Mouse (Mus musculus) hindbrain, embryonic 13.5 days (tissue): ENCODE measurements at regions not wholly inside any gene's neighbourhood (a gene's known extent, or its start where the extent isn't known, plus 50 kb on each side); places are given as distances from the start of the nearest gene placed in this dataset.

ENCODE experiments used
- ATAC-seq: fragments of 200-750 bp; cut with Nextera tagmentation; 2 replicates; pipeline ENCODE4 v1.8.0; 2017; ENCODE audit warnings: moderate TSS enrichment; ENCODE audit not compliant: low FRiP score
- H3K27ac ChIP-seq: fragments of 300-500 bp; sonication (generic); 2 replicates; pipeline ENCODE4 v1.5.1; 2015; ENCODE audit warnings: inconsistent platforms, mild to moderate bottlenecking, moderate library complexity
- H3K27me3 ChIP-seq: fragments of 300-500 bp; sonication (generic); 2 replicates; pipeline ENCODE4 v1.6.1; 2015; ENCODE audit warnings: mild to moderate bottlenecking, inconsistent platforms
- H3K36me3 ChIP-seq: fragments of 300-500 bp; sonication (generic); 2 replicates; pipeline ENCODE4 v1.6.1; 2015; ENCODE audit warnings: mild to moderate bottlenecking, inconsistent platforms
- H3K4me1 ChIP-seq: fragments of 300-500 bp; sonication (generic); replicated peaks from 2 replicates; pipeline ENCODE4 v1.6.1; 2015; ENCODE audit warnings: inconsistent platforms
- H3K4me2 ChIP-seq: fragments of 300-500 bp; sonication (generic); 2 replicates; pipeline ENCODE4 v1.6.1; 2015; ENCODE audit warnings: inconsistent platforms, mild to moderate bottlenecking, moderate library complexity
- H3K4me3 ChIP-seq: fragments of 300-500 bp; sonication (generic); 2 replicates; pipeline ENCODE4 v1.5.1; 2015; ENCODE audit warnings: mild to moderate bottlenecking, inconsistent platforms
- H3K9ac ChIP-seq: fragments of 300-500 bp; sonication (generic); 2 replicates; pipeline ENCODE4 v1.6.1; 2015; ENCODE audit warnings: mild to moderate bottlenecking, inconsistent platforms
- H3K9me3 ChIP-seq: fragments of 300-500 bp; sonication (generic); 2 replicates; pipeline ENCODE4 v1.6.1; 2016; ENCODE audit warnings: inconsistent platforms
- WGBS: fragments of 180-500 bp; shearing (Covaris S2); methylation state at CpG from one replicate; pipeline ENCODE4 v1.1.7; 2015; 5-methylcytosine and 5-hydroxymethylcytosine counted together

DNA sequence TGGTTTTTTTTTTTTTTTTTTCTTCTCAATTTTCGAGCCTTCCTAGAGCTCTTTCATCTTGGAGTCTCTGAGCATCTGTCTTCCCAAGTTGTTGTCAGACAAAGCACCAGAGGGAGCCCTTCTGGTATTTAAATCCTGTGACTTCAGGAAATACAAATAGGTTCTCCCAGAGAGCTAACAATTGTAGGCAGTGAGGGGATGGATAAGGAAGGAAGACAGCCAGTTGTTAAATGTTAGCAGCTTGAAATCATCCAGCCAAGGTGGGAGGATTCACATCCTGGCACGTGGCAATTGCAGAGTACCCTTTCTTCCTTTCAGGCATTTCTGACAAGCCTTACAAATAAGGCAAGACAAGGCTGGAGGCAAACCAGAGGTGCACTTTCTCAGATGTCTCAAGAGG is 106.0 kb upstream of the Npy start:
- Histone ChIP-seq H3K27ac (0 out of 2 replicates have a peak overlapping the region, but pooled peaks have one; percentile 44), H3K9ac (no peak overlapping the region), H3K27me3 (no peaks in the 10 kb centered on the region), H3K4me2 (no peak overlapping the region), H3K4me3 (no peak overlapping the region), H3K9me3 (no peaks in the 10 kb centered on the region), H3K4me1 (peaks cover 12% of the 10 kb centered on the region), H3K36me3 (no peaks in the 10 kb centered on the region)
- 0% methylated on average over 2 of the region's 2 CpGs for WGBS
- no peak for ATAC-seq

DNA sequence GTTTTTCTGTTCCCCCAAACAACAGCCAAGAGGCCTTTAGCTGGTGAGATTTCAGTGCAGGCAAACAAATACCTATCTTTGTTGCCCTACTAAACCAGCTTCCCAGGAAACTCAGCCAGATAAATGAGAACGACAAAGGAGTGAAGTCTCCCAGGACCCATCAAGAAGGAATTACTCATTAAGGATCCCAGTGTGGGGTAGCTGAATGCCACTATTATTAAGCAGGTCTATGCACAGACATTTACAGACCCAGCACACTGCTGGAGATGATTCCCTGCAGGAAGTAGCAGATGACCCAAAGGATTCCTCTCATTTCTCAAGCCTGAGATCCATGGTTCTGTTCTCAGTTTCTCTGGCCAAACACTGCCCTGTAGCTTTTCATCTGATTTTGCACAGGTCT is 105.6 kb upstream of the Npy start:
- Histone ChIP-seq H3K36me3 (no peaks in the 10 kb centered on the region), H3K27me3 (no peaks in the 10 kb centered on the region), H3K9ac (no peak overlapping the region), H3K27ac (peak overlapping the region; percentile 44; the same call in 1 of the 2 replicates), H3K4me1 (peaks cover 12% of the 10 kb centered on the region), H3K4me3 (no peak overlapping the region), H3K4me2 (no peak overlapping the region), H3K9me3 (no peaks in the 10 kb centered on the region)
- WGBS, result 18% methylated on average over 1 of the region's 1 CpGs
- ATAC-seq, result 0 out of 2 replicates have a peak, but pooled peaks have one; percentile 49

DNA sequence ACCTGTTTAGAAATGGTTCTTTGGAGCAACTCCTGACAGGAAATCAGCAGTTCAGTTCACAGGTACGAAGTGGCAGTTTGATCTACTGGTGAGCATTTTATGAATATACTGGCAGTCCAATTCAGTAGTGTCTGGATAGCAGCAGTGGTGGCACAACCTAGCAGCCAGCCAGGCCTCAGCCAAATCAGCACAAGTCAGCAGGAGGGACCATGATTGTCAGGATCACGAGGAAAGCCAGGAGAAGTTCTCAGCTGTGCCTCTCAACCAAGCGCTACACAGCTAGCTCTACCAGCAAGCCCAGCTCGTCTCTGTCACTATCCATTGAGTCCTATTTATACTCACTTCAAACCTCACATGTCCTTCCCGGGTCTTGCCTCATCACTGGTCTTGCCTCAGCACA is 89.3 kb upstream of the Npy start:
- H3K4me2 ChIP-seq, result no peak overlapping the region
- 83% methylated on average over 5 of the region's 5 CpGs for WGBS
- H3K9ac ChIP-seq, result no peak overlapping the region
- no peaks in the 10 kb centered on the region for H3K27me3 ChIP-seq
- no peaks in the 10 kb centered on the region for H3K9me3 ChIP-seq
- no peaks in the 10 kb centered on the region for H3K36me3 ChIP-seq
- no peak overlapping the region for H3K4me3 ChIP-seq
- H3K4me1 ChIP-seq, result no peaks in the 10 kb centered on the region
- no peak overlapping the region for H3K27ac ChIP-seq
- ATAC-seq, result no peak

DNA sequence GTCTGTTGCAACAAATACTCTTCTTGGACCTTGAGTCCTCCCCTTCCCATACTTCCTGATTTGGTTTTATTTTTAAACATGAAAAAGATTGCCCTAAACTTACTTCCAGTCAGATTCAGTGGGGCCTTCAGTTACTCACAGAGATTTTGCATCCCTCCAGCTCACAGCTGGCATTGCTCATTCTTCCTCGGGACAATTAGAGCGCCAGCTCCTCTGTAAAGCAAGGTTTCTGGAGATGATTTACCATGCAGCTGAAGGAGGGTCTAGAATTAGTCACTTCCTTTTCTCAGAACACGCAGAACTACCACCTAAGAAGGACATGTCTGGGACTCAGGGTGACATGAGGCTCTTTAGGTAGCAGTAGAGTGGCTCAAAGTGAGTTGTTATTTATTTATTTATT is 79.4 kb upstream of the Npy start:
- 0 out of 2 replicates have a peak, but pooled peaks cover 3% of the 10 kb centered on the region for H3K4me1 ChIP-seq
- no peak overlapping the region for H3K4me2 ChIP-seq
- WGBS, result 72% methylated on average over 3 of the region's 3 CpGs
- no peak overlapping the region for H3K9ac ChIP-seq
- H3K27me3 ChIP-seq, result no peaks in the 10 kb centered on the region
- no peaks in the 10 kb centered on the region for H3K9me3 ChIP-seq
- no peaks in the 10 kb centered on the region for H3K36me3 ChIP-seq
- H3K27ac ChIP-seq, result no peak overlapping the region
- no peak for ATAC-seq
- H3K4me3 ChIP-seq, result no peak overlapping the region

DNA sequence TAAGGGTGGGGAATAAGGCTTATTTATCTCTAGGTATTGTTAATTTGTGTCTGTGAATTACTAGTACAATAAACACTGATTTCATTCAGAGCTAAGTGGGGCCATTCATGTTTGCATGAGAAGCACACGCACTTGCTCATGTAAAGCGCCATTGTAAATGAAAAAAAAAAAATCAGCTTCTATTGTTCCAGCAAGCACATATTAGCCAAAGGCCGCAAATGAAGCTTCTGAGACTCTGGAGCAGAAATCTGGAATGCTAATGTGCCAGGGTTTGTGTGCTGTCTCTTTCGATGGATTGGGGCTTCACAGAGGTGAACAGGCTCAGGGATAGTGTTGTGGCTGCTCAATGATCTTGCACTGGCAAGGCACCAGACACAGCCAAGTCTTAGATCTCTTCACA is 77.2 kb upstream of the Npy start:
- H3K9me3 ChIP-seq, result no peaks in the 10 kb centered on the region
- no peaks in the 10 kb centered on the region for H3K36me3 ChIP-seq
- ATAC-seq, result no peak
- 0 out of 2 replicates have a peak, but pooled peaks cover 3% of the 10 kb centered on the region for H3K4me1 ChIP-seq
- no peaks in the 10 kb centered on the region for H3K27me3 ChIP-seq
- no peak overlapping the region for H3K9ac ChIP-seq
- no peak overlapping the region for H3K27ac ChIP-seq
- 48% methylated on average over 4 of the region's 4 CpGs for WGBS
- no peak overlapping the region for H3K4me2 ChIP-seq
- H3K4me3 ChIP-seq, result no peak overlapping the region

DNA sequence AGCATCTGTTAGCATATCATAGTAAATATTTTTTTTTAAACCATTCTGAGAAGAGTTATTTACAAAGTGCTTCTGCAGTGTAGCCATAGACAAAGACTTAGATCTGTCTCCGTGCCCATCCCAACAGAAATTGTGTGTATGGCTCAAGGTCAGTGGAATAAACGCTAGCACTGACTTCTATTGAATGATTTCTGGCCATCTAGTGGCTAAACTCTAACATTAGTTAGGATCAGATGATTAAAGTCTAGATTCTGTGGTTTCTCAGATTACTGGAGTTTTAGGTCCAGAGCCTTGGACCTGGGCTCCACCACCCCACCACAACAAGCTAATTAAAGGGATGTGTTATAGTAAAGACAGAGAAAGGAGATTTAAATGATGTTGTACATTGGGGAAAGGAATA is 72.0 kb upstream of the Npy start:
- H3K27ac ChIP-seq, result no peak overlapping the region
- 76% methylated on average over 2 of the region's 2 CpGs for WGBS
- H3K36me3 ChIP-seq, result no peaks in the 10 kb centered on the region
- no peak overlapping the region for H3K4me3 ChIP-seq
- H3K9me3 ChIP-seq, result no peaks in the 10 kb centered on the region
- no peak overlapping the region for H3K4me2 ChIP-seq
- H3K4me1 ChIP-seq, result 0 out of 2 replicates have a peak, but pooled peaks cover under 1% of the 10 kb centered on the region
- no peaks in the 10 kb centered on the region for H3K27me3 ChIP-seq
- H3K9ac ChIP-seq, result no peak overlapping the region
- ATAC-seq, result no peak

DNA sequence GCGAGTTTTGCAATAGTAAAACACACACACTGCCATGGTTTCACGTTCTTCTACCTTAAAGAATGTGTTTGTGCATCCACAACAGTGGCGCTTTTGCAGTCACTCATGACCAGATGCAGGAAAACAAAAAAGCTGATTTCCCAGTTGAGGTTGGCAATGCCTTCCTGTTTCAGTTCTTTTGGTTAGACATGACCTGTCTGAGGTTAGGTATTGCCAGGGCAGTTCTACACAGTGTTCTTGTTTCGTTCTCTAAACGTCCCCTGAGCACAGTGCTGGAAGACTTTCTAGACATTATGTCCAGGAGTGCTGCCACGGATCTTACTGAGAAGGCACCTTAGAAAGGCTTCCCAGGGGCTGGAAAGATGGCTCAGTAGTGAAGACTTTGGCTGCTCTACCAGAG is 62.9 kb upstream of the Npy start:
- no peaks in the 10 kb centered on the region for H3K4me1 ChIP-seq
- no peak overlapping the region for H3K9ac ChIP-seq
- no peaks in the 10 kb centered on the region for H3K36me3 ChIP-seq
- WGBS, result 88% methylated on average over 6 of the region's 6 CpGs
- H3K27ac ChIP-seq, result no peak overlapping the region
- no peaks in the 10 kb centered on the region for H3K9me3 ChIP-seq
- no peaks in the 10 kb centered on the region for H3K27me3 ChIP-seq
- H3K4me2 ChIP-seq, result no peak overlapping the region
- no peak overlapping the region for H3K4me3 ChIP-seq
- ATAC-seq, result no peak

DNA sequence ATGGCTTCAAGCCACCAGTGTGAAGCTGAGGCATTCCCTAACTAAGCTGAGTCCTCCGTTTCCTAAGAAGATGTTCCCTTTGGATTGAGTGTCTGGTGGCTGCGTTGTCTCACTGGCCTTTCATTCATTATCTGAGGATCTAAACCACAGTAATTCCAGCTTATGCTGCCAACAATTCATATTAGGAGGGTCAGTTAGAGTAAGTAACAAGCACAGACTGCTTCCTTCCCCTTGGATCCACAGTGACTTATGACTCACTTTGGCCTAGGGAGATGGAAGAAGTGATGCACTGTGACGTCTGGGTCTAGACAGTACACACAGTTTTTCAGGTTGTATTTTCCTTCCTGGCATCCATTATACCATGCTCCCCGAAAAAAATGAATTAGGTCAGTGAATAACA is 57.8 kb upstream of the Npy start:
- Histone ChIP-seq H3K27me3 (no peaks in the 10 kb centered on the region), H3K36me3 (no peaks in the 10 kb centered on the region), H3K4me3 (no peak overlapping the region), H3K27ac (no peak overlapping the region), H3K9ac (no peak overlapping the region), H3K9me3 (no peaks in the 10 kb centered on the region), H3K4me2 (no peak overlapping the region), H3K4me1 (peaks cover 3% of the 10 kb centered on the region; the same call in 1 of the 2 replicates)
- WGBS, result 89% methylated on average over 4 of the region's 4 CpGs
- no peak for ATAC-seq

DNA sequence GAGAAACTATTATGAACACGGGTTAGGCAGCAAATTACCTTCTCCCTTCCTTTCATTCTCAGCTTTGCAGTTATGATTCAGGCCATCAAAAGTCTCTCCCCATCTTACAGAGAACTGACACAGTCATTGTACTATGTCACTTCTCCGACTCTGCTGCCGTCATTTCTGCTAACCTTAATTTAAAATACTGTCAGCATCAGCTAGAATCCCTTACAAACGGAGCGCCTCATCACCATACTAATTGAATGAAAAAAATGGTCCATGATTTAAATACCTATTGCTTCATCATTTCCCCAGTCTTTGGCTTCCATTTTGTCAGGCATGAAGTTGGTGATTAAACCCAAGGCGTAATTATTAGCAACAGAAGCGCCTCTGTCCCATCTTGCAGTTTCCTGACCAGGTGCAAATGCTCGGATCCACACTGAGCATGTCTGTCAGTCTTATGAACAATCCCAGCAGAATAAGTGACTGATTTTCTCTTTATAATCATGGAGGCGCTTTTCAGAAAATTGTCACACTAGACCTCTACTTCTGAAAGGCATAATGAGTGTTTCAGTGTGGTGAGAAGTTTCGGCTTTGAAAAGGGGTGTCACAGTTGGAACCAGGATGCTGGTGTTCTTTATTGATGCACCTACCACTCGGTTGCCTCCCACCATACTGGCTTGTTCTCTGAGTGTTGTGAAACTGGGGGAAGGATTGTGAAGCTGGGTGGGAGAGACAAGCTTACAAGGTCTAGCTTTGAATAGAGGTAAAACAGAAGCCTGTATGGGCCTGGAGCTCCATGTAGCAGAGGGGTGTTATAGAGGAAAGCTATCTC is 52.4 kb upstream of the Npy start:
- Histone ChIP-seq H3K36me3 (no peaks in the 10 kb centered on the region), H3K27me3 (no peaks in the 10 kb centered on the region), H3K4me2 (no peak overlapping the region), H3K27ac (0 out of 2 replicates have a peak overlapping the region, but pooled peaks have one; percentile 4), H3K9me3 (no peaks in the 10 kb centered on the region), H3K4me3 (no peak overlapping the region), H3K9ac (no peak overlapping the region), H3K4me1 (peaks cover 23% of the 10 kb centered on the region; the same call in 1 of the 2 replicates)
- 70% methylated on average over 11 of the region's 11 CpGs for whole genome bisulfite sequencing
- ATAC-seq, result no peak
